Mouse (Mus musculus) adrenal gland (tissue): ENCODE data around the gene Msh4.
"Not testable (repeated sequence)": the region's sequence is repeated elsewhere in the genome, so short reads cannot be mapped to it uniquely, and the experiment has no call there.

Experiments
- intact Hi-C: fragments of 180-260 bp; cut with DNase I; formaldehyde crosslinking; loops from one replicate; pipeline ENCODE4 v1.15.1; 2025

Msh4 gene

GRCm38 (mm10) chr3:153858350-153859001 is 47.5 kb downstream of the Msh4 start:
- intact Hi-C loops, result no loop called here

- intact Hi-C loops, result no loop called here
Measured at GRCm38 (mm10) chr3:153852266-153852665, 53.7 kb downstream of the Msh4 start.

- intact Hi-C loops, result no loop called here
Measured at GRCm38 (mm10) chr3:153850759-153851158, 55.2 kb downstream of the Msh4 start.

GRCm38 (mm10) chr3:153849368-153850015 is 56.4 kb downstream of the Msh4 start:
- intact Hi-C loops, result no loop called here

- intact Hi-C loops, result no loop called here
Measured at GRCm38 (mm10) chr3:153847207-153847733, 58.7 kb downstream of the Msh4 start.

GRCm38 (mm10) chr3:153846109-153846508 is 59.8 kb downstream of the Msh4 start:
- intact Hi-C loops, result no loop called here

GRCm38 (mm10) chr3:153845500-153845899 is 60.4 kb downstream of the Msh4 start:
- intact Hi-C loops, result no loop called here

GRCm38 (mm10) chr3:153844757-153845156 is 61.2 kb downstream of the Msh4 start:
- intact Hi-C loops, result no loop called here

- intact Hi-C loops, result no loop called here
Measured at GRCm38 (mm10) chr3:153844030-153844429, 61.9 kb downstream of the Msh4 start, which contains the start of gene Asb17. Gene Asb17, plus strand, starts transcription at chr3:153844209.

- intact Hi-C loops, result no loop called here
Measured at GRCm38 (mm10) chr3:153837593-153837992, 68.3 kb downstream of the Msh4 start.

GRCm38 (mm10) chr3:153836316-153836715 is 69.6 kb downstream of the Msh4 start:
- intact Hi-C loops, result no loop called here

- intact Hi-C loops, result no loop called here
Measured at GRCm38 (mm10) chr3:153835455-153836086, 70.4 kb downstream of the Msh4 start.

- intact Hi-C loops, result no loop called here
Measured at GRCm38 (mm10) chr3:153834071-153834470, 71.9 kb downstream of the Msh4 start.

- intact Hi-C loops, result no loop called here
Measured at GRCm38 (mm10) chr3:153832654-153832945, 73.3 kb downstream of the Msh4 start.

GRCm38 (mm10) chr3:153831873-153832653 is 73.9 kb downstream of the Msh4 start:
- intact Hi-C loops, result no loop called here

GRCm38 (mm10) chr3:153831014-153831872 is 74.7 kb downstream of the Msh4 start:
- intact Hi-C loops, result no loop called here

GRCm38 (mm10) chr3:153829788-153830187 is 76.2 kb downstream of the Msh4 start:
- intact Hi-C loops, result not testable (repeated sequence)

GRCm38 (mm10) chr3:153826616-153827015 is 79.3 kb downstream of the Msh4 start:
- intact Hi-C loops, result no loop called here

GRCm38 (mm10) chr3:153825197-153825596 is 80.7 kb downstream of the Msh4 start:
- intact Hi-C loops, result no loop called here

GRCm38 (mm10) chr3:153823671-153824515 is 82.0 kb downstream of the Msh4 start:
- intact Hi-C loops, result no loop called here
